Mouse (Mus musculus): Measurements from ENCODE around the gene Clmp.

DNA sequence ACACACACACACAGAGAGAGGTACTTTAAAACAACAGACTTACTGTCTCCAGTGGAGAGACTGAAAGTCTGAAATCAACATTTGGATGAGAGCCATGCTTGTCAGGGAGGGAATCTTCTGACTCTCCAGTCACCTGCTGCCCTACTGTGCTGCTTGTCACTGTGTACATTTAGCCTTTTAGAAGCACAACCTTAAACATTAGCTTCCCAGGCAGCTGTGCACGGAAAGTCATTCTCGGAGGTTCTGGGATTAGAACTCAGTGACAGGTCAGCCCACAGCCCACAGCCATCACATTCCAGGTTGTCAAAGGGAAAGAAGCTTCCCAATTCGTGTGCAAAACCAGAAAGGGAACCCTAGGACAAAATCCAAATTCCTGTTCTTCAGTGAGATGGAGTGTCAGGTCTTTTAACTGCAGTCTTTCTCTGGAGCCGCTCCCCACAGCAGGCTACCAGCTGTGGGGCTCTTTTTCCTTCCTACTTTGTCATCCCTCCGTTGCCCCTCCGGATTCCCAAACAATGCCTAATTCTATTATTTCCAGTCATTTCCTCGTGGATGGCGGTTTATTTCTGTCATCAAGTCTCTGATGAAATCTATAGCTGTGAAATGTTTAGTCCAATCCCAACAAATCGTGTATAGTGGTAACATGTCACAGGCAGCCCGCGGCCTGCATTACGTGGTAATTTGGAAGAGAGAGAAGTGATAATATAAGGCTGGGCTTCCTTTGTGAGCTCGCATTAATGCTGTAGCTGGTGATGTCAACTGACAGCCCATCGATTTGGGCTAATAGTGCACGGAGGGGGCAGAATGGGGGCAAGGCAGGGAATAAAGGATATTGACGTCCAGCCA lies 122.5 kb downstream of the Clmp start:
- no peak for TF ChIP-seq CTCF (IDR thresholded peaks at IDR 0.05)
- TF ChIP-seq POLR2A (IDR thresholded peaks at IDR 0.05; ENCODE audit: insufficient read depth, low read depth, low read length) = no peak
